Mouse (Mus musculus) urinary bladder, postnatal 14 days (tissue): ENCODE measurements around the gene Psmd9.

Source experiments
- DNase-seq: peaks from one replicate; pipeline ENCODE4 v3.0.0; 2021; ENCODE audit warnings: low spot score

The Psmd9 gene

DNA sequence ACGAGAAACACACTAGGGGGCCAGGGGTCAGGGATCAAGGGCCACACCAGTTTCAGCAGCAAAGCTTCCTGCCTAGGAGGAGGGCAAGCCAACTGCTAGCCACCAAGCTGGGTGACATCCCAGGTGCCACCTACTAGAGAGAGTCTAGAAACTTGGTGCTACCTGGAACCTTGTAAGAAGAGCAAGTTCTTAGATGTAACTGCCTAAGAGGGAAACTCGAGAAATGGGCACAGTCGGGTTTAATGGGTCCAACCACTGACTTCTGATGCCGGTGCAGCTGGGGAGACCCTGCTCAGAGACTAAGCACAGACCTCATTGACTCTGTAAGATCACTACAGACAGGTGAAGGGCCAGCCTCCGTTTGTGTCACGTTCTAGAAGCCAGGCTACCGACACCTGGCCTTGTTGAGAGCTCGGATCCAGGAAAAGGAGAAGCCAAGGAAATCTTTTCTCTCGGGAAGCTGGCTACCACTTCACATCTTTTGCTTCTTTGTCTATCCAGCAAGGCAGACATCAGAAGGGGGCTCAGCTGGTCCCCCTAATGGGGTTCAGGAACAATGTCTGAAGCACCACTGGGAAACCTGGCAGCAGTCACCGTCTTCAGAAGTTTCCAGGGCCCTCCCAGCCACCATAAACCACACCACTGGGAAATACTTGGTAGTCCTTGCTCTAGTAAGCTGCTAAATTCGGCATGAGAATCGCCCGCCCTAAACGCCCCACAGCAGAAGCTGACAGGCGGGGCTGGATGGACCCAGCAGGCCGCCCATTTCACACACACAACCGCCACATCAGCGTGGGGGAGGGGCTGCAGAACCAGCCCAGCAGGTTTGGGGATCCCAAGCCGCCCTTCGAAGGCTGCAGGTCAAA lies 31.9 kb upstream of the Psmd9 start:
- DNase-seq = peak; percentile 98

DNA sequence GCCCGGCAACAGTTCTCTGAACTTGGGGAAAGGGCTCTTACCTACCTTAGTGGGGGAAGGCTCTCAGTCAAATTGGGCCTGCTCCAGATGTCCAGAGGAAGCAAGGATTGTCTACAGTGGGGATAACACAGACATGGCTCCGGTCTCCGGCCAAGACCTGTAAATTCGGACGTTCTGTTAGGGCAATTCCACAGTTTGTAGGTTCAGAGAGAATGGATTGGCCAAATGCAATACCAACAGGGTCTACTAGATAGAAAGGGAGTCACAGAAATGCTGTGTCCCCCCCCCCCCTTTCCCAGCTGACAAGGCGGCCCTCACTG lies 31.3 kb upstream of the Psmd9 start:
- no peak for DNase-seq

DNA sequence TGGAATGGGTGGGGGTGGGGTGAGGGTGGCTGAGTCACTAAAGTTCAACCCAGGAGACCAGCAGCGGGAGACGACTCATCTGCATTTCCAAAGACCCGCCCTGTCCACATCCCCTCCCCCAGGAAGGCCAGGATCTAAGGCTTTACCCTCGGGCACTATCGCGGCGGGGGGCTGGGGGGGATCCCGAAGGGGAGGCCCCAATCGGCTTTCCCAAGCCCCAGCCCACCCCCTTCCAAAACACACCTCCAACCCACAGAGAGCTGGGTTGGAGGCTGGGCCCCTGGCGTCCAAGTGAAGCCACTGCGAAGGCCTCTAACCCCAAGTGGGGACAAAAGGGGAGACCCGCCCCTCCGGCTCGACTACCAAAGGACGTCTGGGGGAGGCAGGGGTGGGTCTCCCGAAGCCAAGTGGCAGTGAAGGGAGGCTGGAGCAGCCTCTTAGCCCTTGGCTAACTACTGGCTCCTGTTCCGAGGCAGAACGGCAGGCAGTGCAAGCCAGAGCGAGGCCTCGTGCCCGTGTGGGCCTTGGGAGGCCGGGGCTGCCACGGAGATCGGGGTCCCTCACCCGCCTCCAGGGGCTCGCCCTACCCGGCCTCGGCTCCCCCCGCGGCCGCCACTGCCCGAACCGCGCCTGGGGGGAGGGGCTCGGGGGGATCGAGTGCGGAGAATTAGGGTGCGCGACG lies 30.8 kb upstream of the Psmd9 start:
- DNase-seq = peak; percentile 85

DNA sequence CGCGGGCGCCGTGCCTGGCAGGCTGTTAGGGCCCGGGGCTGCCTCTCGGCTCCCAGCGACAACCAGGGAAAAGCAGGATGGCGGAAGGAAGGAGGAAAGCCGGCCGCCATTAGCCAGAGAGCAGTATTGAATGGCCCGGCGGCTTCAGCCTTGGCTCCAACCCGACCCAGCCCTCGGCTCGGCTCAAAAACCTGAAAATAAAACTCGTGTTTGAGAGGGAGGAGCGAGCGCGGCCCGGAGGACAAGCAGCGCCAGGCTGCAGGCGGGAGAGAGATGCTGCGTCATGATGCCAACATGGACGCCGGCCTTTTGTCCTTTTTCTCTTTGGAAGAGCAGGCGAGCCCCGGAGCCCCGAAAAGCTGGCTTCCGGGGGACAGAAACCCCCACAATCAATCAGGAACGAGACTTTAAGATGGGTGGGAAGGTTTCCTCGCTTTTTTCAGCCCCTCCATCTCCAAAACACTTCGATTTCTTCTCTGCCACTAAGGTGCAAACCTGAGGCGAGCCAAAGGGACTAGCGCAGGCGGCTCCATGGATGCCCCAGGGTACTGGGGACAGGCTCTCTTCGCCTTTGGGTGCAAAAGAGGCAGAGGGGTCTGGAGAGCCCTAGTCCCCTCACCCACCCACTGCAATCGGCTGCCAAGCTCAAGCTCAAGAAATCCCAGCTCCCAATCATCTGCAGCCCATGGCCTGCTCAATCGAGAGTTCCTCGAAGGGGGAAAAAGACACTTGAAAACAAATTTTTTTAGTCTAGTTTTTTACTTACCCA lies 30.1 kb upstream of the Psmd9 start:
- peak; percentile 87 for DNase-seq

DNA sequence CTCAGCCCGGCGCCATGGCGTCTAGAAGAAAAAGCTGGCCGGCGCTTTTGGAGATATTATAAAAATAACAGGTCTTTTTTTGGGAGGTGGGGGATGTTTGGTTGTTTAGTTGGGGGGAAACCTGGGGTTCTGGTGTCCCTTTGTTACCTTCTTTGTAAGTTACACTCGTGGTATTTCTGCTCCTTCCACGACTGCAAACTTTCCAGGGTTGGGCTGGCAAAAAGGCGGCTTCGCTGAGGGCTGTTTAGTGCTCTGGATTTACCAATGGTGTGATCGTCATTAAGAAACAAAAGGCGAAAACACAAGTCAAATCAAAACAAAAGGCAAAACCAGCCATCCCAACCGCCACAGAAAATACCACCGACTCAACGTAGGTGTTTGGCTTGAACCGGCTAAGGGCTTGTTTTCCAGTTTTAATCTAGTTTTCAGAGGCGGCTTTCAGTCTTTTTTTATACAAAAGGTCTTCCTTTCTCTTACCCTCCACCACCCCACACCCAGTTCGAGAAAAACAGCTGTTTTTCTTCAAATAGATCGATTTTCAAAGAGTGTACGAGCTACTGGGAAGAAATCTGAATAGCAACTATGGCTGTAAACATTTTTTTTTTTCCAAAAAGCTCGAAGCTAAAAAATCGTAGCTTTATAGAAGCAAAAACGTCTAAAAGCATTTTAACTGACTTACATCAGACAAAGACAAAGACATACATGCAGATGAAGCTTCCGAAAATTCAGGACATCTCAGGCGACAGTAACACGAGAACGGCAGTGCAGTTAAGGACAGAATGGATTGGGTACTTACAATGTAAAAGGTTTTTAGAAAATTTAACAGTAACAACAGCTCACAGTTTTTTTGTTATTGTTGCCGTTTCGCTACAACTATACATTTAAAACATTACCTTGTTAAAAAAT lies 29.2 kb upstream of the Psmd9 start:
- DNase-seq = no peak

DNA sequence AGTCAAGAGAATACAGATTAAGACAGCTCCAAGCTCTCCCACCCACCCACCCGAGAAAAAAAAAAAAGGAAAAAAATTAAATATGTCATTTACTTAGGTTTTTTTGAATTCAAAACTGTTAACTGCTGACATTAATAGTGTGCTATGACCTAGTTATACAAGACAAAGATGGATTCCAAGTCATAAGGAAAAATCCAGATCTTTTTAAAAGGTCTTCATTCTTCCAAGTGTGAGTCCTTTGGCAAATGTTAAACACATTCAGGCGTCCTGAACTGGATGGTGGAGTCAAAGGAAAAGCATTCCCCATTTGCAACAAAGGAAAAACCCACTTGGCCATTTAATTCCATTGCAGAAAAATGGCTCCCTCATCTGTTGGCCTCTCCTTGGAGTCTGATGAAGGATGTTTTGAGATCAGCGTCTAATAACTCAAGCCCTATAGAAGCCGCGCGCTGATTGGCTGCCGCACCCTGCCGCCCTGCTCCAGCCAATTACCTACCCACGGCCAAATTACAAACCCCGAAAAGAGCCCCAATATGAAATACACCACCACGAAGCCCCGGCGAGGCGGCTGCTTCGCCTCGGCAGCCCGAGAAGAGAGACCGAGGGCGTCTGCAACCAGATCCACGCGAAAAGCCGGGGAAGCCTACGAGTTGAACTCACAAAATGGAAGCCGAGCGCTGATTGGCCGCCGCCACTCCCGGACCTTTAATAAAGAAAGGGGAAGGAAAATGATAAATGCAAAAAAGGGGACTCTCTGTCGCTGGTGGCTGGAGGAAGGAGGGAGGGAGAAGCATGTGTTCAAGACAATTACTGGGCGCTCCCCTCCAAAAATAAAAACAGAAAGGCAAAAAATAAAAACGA lies 28.3 kb upstream of the Psmd9 start:
- DNase-seq = peak; percentile 93

DNA sequence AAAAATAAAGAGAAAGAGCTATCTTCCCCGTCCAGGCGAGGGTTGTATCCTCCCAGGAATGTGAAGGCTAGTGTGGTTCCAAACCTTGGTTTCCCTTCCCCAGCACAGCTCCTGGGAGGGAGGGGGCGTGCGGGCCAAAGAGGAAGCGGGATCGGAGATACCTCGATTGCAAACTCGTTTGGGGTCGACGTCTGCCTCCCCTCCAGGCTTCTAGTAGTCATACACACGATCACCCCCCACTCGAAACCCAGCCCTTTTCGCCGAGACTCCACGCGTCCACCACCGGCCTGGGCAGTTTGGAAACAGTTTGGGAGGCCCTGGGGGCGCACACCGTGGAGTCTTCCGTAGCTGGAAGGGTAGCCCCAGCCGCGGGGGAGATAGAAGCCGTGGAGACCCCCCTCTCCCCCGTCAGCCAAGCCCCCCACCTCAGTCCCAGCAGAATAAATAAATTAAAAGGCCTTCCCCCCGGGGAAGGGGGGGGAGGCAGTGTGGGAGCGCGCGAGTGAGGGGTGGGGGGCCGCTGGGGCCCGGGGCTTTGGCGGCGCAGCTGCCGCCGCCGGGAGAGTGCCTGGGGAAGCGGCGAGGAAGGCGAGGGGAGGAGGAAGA lies 27.6 kb upstream of the Psmd9 start:
- peak; percentile 60 for DNase-seq

DNA sequence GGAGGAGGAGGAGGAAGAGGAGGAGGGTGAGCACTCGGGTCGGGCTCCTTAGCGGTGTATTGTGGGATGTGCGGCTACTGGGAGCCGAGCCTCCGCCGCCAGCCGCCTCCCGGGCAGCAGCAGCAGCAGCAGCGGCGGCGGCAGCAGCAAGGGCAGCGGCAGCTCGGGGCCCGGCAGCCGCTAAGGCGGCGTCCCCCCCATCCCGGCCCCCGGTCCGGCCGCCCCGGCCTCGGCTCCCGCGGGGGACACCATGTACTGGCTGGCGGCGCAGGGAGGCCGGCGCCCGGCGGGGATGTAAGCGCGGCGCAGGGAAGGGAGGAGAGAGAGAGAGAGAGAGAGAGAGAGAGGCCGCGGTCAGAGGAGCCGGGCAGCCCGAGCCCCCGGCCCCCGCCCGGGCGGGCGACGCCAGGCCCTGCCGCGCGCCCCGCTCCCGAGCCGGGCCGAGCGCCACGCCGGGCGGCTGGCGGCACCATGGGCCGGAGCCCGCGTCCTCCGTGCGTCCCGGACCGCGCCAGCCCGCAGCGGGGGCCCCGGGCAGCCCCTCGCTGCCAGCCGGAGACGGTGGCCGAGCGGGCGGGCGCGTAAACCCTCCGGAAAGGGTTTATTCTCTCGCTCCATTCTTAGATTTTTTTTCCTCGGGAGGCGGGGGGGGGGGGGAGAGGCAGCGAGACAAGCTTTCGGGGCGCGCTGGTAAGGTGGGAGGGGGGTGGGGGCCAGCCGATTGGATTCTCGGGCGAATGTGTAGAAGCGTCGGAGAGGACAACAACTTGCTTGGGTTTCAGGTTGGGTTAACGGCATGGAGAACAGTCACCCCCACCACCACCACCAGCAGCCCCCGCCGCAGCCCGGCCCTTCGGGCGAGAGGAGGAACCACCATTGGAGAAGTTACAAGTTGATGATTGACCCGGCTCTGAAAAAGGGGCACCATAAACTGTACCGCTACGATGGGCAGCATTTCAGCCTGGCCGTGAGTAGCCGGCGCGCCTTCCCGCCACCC lies 26.8 kb upstream of the Psmd9 start, which contains the start of gene Setd1b:
Gene Setd1b (plus strand): TSS at position 33 of the 997 bp plus-strand sequence.
- DNase-seq = peak; percentile 62

DNA sequence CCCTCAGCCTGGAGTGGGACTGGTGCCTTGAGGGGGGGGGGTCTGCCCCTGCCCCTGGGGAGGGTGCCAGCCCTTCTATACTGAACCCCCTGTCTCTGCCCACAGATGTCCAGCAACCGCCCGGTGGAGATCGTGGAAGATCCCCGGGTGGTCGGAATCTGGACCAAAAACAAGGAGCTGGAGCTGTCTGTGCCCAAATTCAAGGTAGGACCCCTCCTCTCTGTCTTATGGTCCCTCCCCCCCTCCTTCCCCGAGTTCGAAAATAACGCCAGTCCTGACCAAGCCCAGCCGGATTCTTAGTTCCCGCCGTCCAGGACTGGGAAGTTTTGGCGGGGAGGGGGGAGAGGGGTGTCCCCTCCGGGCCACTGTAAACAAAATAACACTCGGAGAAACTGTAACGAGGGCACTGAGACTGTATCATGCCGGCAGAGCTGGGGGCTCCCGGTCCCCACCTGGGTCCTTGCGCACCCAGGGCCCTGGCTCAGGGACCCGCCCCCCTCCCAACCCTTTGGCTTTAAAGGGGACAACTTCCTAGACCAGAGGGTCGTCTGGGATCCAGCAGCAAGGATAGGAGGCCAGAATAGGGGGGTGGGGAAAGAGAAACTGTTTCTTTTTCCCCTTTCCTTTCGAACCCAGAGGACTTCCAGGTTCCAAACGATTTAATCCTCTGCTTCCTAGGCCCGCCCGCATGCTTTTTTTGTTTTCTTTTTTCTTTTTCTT lies 25.8 kb upstream of the Psmd9 start:
- DNase-seq = no peak

DNA sequence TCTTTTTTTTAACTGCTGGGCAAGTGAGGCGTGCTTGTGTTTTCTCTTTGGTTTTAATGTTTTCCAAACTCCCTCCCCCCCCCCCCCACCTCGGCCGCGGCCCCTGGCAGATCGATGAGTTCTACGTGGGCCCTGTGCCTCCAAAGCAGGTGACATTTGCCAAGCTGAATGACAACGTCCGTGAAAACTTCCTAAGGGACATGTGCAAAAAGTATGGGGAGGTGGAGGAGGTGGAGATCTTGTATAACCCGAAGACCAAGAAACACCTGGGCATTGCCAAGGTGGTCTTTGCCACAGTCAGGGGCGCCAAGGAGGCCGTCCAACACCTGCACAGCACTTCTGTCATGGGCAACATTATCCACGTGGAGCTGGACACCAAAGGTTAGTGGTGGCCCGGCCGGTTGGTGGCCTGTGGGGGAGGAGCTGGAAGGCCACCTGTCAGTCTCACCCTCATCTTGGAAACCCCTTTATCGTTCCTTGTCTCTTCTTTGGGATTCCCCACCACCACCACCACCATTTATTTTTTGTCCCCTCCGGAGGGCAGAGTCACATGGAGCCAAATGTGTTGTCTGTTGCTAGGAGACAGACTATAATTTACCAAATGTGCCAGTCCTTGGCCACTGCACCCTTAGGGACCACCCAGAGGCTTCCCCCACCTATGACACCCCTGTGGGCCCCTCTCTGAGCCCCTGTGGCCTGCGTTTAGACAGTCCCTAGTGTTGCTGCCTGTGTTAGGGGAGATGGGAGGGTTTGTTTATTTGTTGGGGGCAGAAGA lies 25.1 kb upstream of the Psmd9 start:
- no peak for DNase-seq

DNA sequence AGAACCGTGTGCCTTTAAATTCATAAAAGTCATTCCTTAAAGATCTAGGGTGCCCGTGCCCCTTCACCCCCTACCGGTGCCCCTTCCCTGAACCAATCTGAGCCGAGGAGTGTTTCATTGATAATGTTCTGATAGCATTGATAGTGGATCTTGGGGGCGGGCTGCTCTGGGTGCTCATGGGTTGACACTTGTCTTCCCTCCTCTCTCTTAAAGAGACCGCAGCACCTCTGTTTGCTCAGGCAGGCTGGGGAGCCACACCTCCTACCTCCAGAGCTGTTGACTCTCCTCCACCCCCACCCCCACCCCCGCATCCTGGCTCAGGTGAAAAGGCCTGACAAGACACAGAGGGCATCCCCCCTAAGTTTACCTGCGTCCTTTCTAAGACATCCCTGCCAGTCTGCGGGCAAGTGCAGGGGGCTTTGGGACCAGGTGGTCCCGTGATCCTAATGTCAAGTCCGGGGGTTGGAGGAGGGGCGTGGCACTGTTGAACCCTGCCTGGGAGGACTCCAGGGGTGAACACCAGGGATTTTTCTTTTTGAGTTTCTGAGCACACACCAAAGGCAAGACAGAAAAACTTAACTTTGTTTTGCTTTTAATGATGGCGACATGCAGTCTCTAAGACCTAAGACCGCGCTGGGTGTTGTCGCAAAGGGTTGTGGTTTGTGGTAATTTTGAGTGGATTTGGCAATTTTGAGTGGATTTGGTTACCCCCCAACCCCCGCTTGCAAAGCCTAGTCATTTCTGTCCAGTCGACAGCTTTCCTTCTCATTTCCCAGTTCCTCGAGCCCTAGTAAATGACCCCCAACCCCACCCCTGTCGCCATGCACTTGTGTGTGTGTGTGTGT lies 24.2 kb upstream of the Psmd9 start:
- no peak for DNase-seq

DNA sequence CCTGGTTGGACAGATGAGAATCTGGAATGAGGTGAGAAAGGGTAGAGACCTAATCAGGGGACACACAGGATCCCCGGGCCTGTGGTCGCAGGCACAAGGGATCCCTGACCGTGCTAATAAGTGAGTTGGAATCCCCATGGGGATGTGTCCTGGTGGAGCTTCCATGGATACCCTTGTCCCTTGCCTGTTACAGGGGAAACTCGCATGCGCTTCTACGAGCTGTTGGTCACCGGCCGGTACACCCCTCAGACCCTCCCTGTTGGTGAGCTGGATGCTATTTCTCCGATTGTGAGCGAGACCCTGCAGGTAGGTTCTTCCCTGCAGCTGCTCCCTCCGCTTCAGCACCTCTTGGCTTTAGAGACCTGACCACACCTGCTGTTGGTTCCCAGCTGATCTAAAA lies 22.9 kb upstream of the Psmd9 start:
- DNase-seq = no peak

DNA sequence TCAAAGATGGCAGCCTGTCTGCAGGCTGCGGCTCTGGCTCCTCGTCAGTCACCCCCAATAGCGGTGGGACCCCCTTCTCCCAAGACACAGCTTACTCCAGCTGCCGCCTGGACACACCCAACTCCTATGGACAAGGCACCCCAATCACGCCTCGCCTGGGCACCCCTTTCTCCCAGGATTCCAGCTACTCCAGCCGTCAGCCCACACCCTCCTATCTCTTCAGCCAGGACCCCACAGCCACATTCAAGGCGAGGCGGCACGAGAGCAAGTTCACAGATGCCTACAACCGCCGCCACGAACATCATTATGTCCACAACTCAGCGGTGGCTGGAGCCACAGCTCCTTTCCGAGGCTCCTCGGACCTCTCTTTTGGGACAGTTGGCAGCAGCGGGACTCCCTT lies 21.6 kb upstream of the Psmd9 start:
- DNase-seq = no peak

DNA sequence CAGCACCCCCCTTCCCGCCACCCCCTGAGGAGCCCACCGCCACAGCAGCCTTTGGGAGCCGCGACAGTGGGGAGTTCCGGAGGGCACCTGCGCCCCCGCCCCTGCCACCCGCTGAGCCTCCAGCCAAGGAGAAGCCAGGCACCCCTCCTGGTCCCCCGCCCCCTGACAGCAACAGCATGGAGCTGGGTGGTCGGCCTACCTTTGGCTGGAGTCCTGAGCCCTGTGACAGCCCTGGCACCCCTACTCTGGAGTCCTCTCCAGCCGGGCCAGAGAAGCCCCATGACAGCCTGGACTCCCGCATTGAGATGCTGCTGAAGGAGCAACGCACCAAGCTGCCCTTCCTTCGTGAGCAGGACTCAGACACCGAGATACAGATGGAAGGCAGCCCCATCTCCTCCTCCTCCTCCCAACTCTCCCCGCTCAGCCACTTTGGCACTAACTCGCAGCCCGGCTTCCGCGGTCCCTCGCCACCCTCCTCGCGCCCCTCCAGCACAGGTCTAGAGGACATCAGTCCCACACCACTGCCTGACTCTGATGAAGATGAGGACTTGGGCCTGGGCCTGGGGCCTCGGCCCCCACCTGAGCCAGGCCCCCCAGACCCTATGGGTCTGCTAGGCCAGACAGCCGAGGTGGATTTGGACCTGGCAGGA lies 21.0 kb upstream of the Psmd9 start:
- DNase-seq = no peak

DNA sequence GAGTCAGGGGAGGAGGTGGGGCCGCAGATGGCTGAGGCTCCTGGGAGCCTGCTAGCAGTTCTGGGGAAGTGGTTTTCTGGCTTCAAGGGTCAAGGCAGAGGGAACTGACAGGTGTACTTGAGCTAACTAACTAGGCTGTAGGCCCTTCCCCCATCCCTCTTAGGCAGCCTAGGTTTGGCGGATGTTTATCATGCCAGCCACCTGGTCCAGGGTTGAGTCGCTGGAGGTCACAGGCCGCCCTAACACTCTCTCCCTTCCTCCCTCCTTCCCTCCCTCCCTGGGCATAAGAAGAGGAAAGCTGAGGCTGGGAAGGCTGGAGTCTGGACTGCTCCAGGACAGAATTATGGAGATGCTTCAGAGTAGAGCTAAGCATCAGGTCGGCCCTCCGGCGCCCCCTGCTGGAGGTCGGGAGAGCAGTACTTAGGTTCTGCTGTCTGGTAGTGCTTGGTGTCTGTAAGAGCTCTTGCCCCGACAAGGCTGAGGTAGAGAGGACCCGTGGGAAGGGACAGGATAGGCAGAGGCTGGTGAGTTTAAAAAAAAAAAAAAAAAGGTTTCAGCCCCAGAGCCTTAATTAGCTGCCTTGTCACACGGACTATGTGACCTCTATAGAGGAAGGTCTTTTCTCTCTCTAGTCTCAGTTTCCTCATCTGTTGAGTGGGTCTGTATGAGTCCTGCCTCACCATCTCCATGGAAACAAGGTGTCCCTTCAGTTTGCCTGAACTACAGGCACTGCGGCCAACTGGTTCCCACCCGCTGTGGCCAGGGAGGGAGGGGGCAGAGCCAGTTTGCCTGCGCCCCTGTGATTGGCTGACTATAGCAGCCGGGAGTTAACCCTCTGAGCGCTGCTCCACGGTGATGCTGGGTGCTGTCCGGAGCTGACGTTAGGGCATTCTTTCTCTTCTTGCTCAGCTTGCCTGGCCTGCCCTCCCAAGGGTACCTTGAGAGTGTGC lies 19.5 kb upstream of the Psmd9 start:
- peak; percentile 91 for DNase-seq
